Mouse (Mus musculus): ENCODE measurements around the gene Tmem209. TPM values are rescaled to one million over a fixed set of nuclear protein-coding genes. Genes with fewer than 3 reads are reported as not detected.

Gene Tmem209
- total RNA-seq, 2 experiments from 2014 or later: 16.3 to 19.4 TPM

Other genes with a start within 250 kb of the Tmem209 start
- gene Ube2h, start 205.2 kb downstream of the Tmem209 start, total RNA-seq (2015; ENCODE audit: low replicate concordance): 230 and 271 TPM in 2 replicates
- 407 and 551 TPM in 2 replicates for gene Ube2h, start 205.2 kb downstream of the Tmem209 start, total RNA-seq (2017; ENCODE audit: low replicate concordance)
- 6.3 and 17.7 TPM in 2 replicates for gene Zc3hc1, start 118.8 kb downstream of the Tmem209 start, total RNA-seq (2015; ENCODE audit: low replicate concordance)
- 5.5 and 12.5 TPM in 2 replicates for gene Zc3hc1, start 118.8 kb downstream of the Tmem209 start, total RNA-seq (2017; ENCODE audit: low replicate concordance)
- gene Klhdc10, start 107.9 kb downstream of the Tmem209 start, total RNA-seq (2015; ENCODE audit: low replicate concordance): 7.5 and 7.7 TPM in 2 replicates
- gene Klhdc10, start 107.9 kb downstream of the Tmem209 start, total RNA-seq (2017; ENCODE audit: low replicate concordance): 12.1 and 18.4 TPM in 2 replicates
- not detected in 2 replicates for gene Ssmem1, start 66 bp upstream of the Tmem209 start, total RNA-seq (2015; ENCODE audit: low replicate concordance)
- 1.3 TPM in 1 of 2 replicates, not detected in the other for gene Ssmem1, start 66 bp upstream of the Tmem209 start, total RNA-seq (2017; ENCODE audit: low replicate concordance)
- not detected in 2 replicates for gene Cpa2, start 31.8 kb upstream of the Tmem209 start, total RNA-seq (2015; ENCODE audit: low replicate concordance)
- gene Cpa2, start 31.8 kb upstream of the Tmem209 start, total RNA-seq (2017; ENCODE audit: low replicate concordance): not detected in 2 replicates
- not detected in 2 replicates for gene Cpa4, start 58.6 kb upstream of the Tmem209 start, total RNA-seq (2015; ENCODE audit: low replicate concordance)
- not detected in 2 replicates for gene Cpa4, start 58.6 kb upstream of the Tmem209 start, total RNA-seq (2017; ENCODE audit: low replicate concordance)
- 1.3 TPM in 1 of 2 replicates, not detected in the other for gene Cpa5, start 101.2 kb upstream of the Tmem209 start, total RNA-seq (2015; ENCODE audit: low replicate concordance)
- not detected in 2 replicates for gene Cpa5, start 101.2 kb upstream of the Tmem209 start, total RNA-seq (2017; ENCODE audit: low replicate concordance)
- not detected in 2 replicates for gene Cpa1, start 129.4 kb upstream of the Tmem209 start, total RNA-seq (2015; ENCODE audit: low replicate concordance)
- gene Cpa1, start 129.4 kb upstream of the Tmem209 start, total RNA-seq (2017; ENCODE audit: low replicate concordance): not detected in 2 replicates
- gene Cep41, start 184.0 kb upstream of the Tmem209 start, total RNA-seq (2015; ENCODE audit: low replicate concordance): 3.5 and 5.0 TPM in 2 replicates
- gene Cep41, start 184.0 kb upstream of the Tmem209 start, total RNA-seq (2017; ENCODE audit: low replicate concordance): 0.77 and 4.5 TPM in 2 replicates
- gene Mest, start 213.8 kb upstream of the Tmem209 start, total RNA-seq (2015; ENCODE audit: low replicate concordance): not detected in 2 replicates
- gene Mest, start 213.8 kb upstream of the Tmem209 start, total RNA-seq (2017; ENCODE audit: low replicate concordance): not detected in 2 replicates

Data from erythroblast, adult 5-6 weeks (primary cell).